Comparison of ENCODE assay signal across 22 mouse cellular contexts in genomic region chr2:163783901-163784300, GRCm38 (mm10). TPM values are rescaled to one million over a fixed set of nuclear protein-coding genes. Genes with fewer than 3 reads are reported as not detected.
"Had no signal": no experiment of that assay in that cellular context is flagged by ENCODE, and none has a peak within 500 bp of the region (broad histone marks: within the 10 kb centered on the region; RNA-seq: fewer than 3 reads in every experiment).

No protein-coding gene starts in this region.

- H3K4me3 ChIP-seq: layer of hippocampus, adult 2 months; limb, embryonic 10.5 days; limb, embryonic 13.5 days; liver, embryonic 12.5 days; liver, embryonic 15.5 days; lung, embryonic 15.5 days; midbrain, embryonic 13.5 days had no signal

- H3K27me3 ChIP-seq: limb, embryonic 13.5 days; lung, embryonic 15.5 days had no signal

- ATAC-seq: liver, embryonic 12.5 days; midbrain, embryonic 13.5 days had no signal

- H3K9ac ChIP-seq: limb, embryonic 13.5 days; liver, embryonic 12.5 days; liver, embryonic 15.5 days; lung, embryonic 15.5 days; midbrain, embryonic 13.5 days had no signal

- H3K36me3 ChIP-seq: limb, embryonic 10.5 days; limb, embryonic 13.5 days; liver, embryonic 12.5 days; liver, embryonic 15.5 days; lung, embryonic 15.5 days; midbrain, embryonic 13.5 days had no signal

- H3K9me3 ChIP-seq: limb, embryonic 10.5 days; limb, embryonic 13.5 days; liver, embryonic 12.5 days; liver, embryonic 15.5 days; lung, embryonic 15.5 days; midbrain, embryonic 13.5 days had no signal

- DNase-seq: kidney, adult 9 months; layer of hippocampus, adult 9-11 months; liver; lung, adult 18-20 months; lung, postnatal 10 days; lung, postnatal 36 days; right cerebral cortex, postnatal 14 days; right cerebral cortex, postnatal 4 days; thymus, adult 2 months; thymus, postnatal 14 days had no signal

- H3K4me2 ChIP-seq: limb, embryonic 13.5 days; liver, embryonic 12.5 days; liver, embryonic 15.5 days; lung, embryonic 15.5 days; midbrain, embryonic 13.5 days had no signal

- H3K27ac ChIP-seq: kidney, postnatal 0 days; layer of hippocampus, adult 2 months; limb, embryonic 10.5 days; limb, embryonic 13.5 days; liver, embryonic 12.5 days; liver, embryonic 15.5 days; lung, embryonic 15.5 days; midbrain, embryonic 13.5 days; stomach, postnatal 0 days had no signal

- H3K4me1 ChIP-seq: limb, embryonic 10.5 days; limb, embryonic 13.5 days; liver, embryonic 12.5 days; liver, embryonic 15.5 days; lung, embryonic 15.5 days; midbrain, embryonic 13.5 days had no signal

RNA-seq across cellular contexts. Expression of gene Ccn5, which starts 36.8 kb away (rescaled TPM):
- total RNA-seq: layer of hippocampus, adult 2 months; layer of hippocampus, postnatal 25 days; left cerebral cortex, adult 18-20 months; left cerebral cortex, postnatal 25 days had no signal
